Mouse (Mus musculus): Measurements from ENCODE around the gene Pi4k2a. TPM values are rescaled to one million over a fixed set of nuclear protein-coding genes. Genes with fewer than 3 reads are reported as not detected.

Pi4k2a gene
- 38.3 and 40.1 TPM in 2 replicates for polyA plus RNA-seq (2016; fragmentation: Nextera tagmentation; extraction: Ambion mirVana)

DNA sequence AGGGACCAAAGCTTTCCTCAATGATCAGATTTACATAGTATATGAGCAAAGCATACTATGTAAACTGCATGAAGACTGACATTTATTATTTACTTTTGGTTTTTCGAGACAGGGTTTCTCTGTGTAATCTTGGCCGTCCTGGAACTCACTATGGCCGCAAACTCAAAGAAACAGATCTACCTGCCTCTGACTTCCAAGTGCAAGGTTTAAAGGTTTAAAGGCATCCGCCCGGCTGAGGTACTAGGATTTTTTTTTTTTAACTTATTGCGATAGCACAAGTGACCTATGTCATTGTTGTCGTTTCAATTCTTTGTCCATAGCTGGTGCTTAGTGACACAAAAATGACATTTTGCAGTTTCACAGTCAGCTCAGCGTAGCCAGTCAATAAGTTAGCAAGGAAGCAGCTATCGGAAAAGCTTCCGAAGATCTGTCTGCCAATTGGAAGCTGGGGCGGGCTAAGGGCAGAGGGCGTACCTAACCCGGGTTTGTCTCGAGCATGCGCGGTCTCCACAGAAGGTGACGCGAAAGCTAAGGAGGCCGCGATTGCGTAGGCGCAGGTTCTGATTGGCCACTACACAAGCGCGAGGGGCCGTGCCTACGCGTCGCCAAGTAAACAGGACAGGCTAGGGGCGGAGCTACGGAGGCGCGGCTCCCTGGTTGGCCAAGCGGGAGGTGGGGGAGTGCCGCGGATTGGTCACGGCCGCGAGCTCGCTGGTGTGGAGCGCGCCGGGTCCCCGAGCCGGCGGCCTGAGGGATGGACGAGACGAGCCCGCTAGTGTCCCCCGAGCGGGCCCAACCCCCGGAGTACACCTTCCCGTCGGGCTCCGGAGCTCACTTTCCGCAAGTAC lies at the start of gene Pi4k2a:
Gene Pi4k2a, plus strand, starts transcription at position 723 of the 848 bp plus-strand sequence.
- peaks cover 5% of the 10 kb centered on the region; the same call in 1 of the 2 replicates for H3K36me3 ChIP-seq
- peak within 1 kb of the TSS; percentile 95 for H3K9ac ChIP-seq
- WGBS: 2% methylated on average over 55 of the region's 55 CpGs
- peak within 1 kb of the TSS; percentile 79 for H3K4me2 ChIP-seq (replicated peaks)
- no peaks in the 10 kb centered on the region for H3K27me3 ChIP-seq (replicated peaks)
- ATAC-seq (ENCODE audit: low FRiP score, low read depth): peak; percentile 98
- H3K27ac ChIP-seq: peak within 1 kb of the TSS; percentile 91
- H3K9me3 ChIP-seq: no peaks in the 10 kb centered on the region
- peak within 1 kb of the TSS; percentile 96 for H3K4me3 ChIP-seq
- H3K4me1 ChIP-seq: peaks cover 31% of the 10 kb centered on the region

DNA sequence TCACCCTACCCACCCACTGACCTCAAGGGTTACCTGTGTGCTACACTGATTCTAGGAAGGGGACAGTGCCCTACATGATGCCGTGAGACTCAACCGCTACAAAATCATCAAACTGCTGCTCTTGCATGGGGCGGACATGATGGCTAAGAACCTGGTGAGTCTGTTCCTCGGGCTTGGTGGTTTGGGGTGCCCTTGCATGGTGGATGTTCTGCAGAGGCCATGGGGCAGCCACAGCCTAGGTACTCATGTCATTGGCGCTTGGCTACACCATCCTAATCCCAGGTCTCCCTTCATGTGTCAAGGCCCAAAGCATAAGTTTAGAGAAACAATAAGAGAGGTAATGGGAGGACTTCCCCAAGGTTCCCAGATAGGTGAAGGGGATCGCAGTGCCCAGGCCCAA lies 46.3 kb upstream of the Pi4k2a start:
- Histone ChIP-seq H3K27ac (no peak overlapping the region), H3K4me1 (no peaks in the 10 kb centered on the region), H3K9me3 (no peaks in the 10 kb centered on the region), H3K27me3 (replicated peaks) (peaks cover 5% of the 10 kb centered on the region), H3K4me2 (replicated peaks) (no peak overlapping the region), H3K36me3 (no peaks in the 10 kb centered on the region), H3K4me3 (no peak overlapping the region), H3K9ac (no peak overlapping the region)
- 93% methylated on average over 6 of the region's 6 CpGs for WGBS
- no peak for ATAC-seq (ENCODE audit: low FRiP score, low read depth)

DNA sequence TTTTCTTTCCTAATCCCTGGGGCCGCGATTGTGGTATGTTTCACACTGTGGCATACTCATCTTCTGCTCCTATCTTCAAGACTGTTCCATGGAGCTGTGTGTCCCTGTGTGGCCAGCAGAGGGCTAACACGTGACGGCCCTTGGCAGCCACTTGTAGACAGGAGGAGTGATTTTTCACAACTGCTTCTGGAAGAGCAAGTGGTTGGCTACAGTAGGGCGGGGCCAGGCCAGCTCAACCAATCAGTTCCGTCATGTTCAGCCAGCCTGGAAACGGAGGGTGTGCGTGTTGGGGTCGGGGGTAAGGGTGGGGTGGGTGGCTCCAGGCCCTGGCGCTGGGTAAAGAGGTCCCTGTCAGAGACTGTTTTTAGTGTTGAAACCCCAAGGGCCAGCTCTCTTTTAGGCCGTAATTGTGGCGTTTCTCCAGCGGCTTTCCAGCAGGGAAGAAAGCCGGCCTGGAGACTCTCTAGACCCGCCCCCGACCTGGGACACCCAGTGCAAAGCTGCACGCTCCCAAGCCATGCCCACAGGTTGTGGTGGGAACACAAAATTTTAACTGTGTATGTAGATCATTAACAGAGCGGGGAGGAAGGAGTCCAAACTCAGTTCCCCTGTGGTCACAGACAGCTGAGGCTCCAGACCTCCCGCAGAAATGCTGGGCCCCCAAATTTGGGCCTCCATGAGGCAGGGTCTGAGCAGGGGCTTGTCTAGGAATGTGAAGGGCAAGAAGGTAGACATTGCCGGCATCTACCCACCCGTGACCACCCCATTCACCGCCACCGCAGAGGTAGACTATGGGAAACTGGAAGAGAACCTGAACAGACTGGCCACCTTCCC lies 44.8 kb upstream of the Pi4k2a start, which contains the start of gene Hoga1:
Gene Hoga1, plus strand, starts transcription at position 342 of the 834 bp plus-strand sequence.
- 24% methylated on average over 23 of the region's 23 CpGs for WGBS
- no peaks in the 10 kb centered on the region for H3K9me3 ChIP-seq
- H3K27ac ChIP-seq: no peak within 1 kb of the TSS
- H3K9ac ChIP-seq: no peak within 1 kb of the TSS
- ATAC-seq (ENCODE audit: low FRiP score, low read depth): peak; percentile 76
- no peaks in the 10 kb centered on the region for H3K36me3 ChIP-seq
- H3K27me3 ChIP-seq (replicated peaks): peaks cover 2% of the 10 kb centered on the region; the same call in 1 of the 2 replicates
- peak within 1 kb of the TSS; percentile 24 for H3K4me3 ChIP-seq
- H3K4me2 ChIP-seq (replicated peaks): peak within 1 kb of the TSS; percentile 54
- no peaks in the 10 kb centered on the region for H3K4me1 ChIP-seq

DNA sequence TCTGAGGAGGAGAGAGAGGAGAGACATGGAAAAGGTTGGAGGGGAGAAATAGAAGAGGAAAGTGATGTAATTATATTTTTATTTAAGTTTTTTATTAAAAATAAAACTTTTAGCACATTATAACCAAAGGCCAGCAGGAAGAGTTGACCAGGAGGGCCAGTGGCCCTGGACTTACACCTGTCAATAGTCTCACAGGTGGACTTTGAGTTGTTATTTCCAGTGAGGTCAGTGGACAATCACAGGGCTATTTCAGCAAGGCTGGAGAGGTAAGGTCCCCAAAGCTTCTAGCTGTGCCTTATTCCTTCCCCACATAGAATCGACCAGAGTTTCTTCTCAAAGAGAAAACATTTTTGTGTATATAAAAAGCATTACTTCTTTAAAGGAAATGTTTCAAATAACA lies 40.0 kb upstream of the Pi4k2a start:
- no peak for ATAC-seq (ENCODE audit: low FRiP score, low read depth)

DNA sequence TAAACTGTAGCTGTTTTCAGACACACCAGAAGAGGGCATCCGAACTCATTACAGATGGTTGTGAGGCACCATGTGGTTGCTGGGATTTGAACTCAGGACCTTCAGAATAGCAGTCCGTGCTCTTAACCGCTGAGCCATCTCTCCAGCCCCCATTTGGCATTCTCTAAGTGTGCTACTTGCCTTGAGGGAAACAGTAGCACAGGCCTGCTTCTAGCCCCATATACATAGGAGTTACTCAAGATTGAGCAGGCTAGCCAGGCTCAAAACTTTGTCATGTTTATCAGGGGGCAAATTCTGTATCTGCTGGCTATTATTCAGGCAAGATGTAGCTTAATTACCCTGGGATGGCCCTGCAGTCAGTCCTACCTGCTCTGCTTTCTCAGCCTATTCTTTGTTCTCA lies 38.9 kb upstream of the Pi4k2a start:
- H3K4me2 ChIP-seq (replicated peaks): no peak overlapping the region
- H3K4me3 ChIP-seq: no peak overlapping the region
- WGBS: 84% methylated on average over 3 of the region's 3 CpGs
- H3K9ac ChIP-seq: no peak overlapping the region
- H3K27ac ChIP-seq: no peak overlapping the region
- no peaks in the 10 kb centered on the region for H3K27me3 ChIP-seq (replicated peaks)
- no peaks in the 10 kb centered on the region for H3K36me3 ChIP-seq
- no peaks in the 10 kb centered on the region for H3K4me1 ChIP-seq
- H3K9me3 ChIP-seq: no peaks in the 10 kb centered on the region
- no peak for ATAC-seq (ENCODE audit: low FRiP score, low read depth)

More for the DNA sequence above, 40.0 kb upstream of the Pi4k2a start:
- Histone ChIP-seq H3K36me3 (no peaks in the 10 kb centered on the region), H3K4me1 (no peaks in the 10 kb centered on the region), H3K4me3 (no peak overlapping the region), H3K9me3 (no peaks in the 10 kb centered on the region), H3K4me2 (replicated peaks) (no peak overlapping the region), H3K27me3 (replicated peaks) (no peaks in the 10 kb centered on the region), H3K9ac (no peak overlapping the region), H3K27ac (no peak overlapping the region)
- 82% methylated on average over 1 of the region's 1 CpGs for WGBS

DNA sequence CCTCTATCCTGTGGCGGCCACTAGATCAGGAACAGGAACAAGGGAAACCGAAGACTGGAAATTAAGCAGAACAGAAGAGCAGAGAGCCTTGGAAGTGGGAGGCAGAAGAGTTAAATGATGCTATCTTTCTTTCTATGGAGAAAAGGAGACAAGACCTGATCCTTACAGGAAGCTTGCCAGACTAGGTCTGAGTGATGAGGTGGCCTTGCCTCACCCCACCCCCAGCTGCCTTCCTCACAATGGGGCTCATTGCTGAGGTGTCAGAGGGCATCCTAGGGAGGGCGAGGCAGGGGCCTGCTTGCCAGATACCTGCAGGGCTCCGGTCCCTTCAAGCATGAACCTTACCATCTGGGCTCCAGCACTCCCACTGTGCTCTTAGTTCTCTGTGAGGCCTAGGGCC lies 38.3 kb upstream of the Pi4k2a start, which contains the start of gene 4933411K16Rik:
Gene 4933411K16Rik, plus strand, starts transcription at position 301 of the 400 bp plus-strand sequence.
- ATAC-seq (ENCODE audit: low FRiP score, low read depth): no peak
- H3K4me1 ChIP-seq: no peaks in the 10 kb centered on the region
- H3K9ac ChIP-seq: no peak within 1 kb of the TSS
- no peak within 1 kb of the TSS for H3K27ac ChIP-seq
- H3K4me2 ChIP-seq (replicated peaks): no peak within 1 kb of the TSS
- 78% methylated on average over 4 of the region's 4 CpGs for WGBS
- H3K9me3 ChIP-seq: no peaks in the 10 kb centered on the region
- H3K36me3 ChIP-seq: no peaks in the 10 kb centered on the region
- H3K4me3 ChIP-seq: no peak within 1 kb of the TSS
- no peaks in the 10 kb centered on the region for H3K27me3 ChIP-seq (replicated peaks)

DNA sequence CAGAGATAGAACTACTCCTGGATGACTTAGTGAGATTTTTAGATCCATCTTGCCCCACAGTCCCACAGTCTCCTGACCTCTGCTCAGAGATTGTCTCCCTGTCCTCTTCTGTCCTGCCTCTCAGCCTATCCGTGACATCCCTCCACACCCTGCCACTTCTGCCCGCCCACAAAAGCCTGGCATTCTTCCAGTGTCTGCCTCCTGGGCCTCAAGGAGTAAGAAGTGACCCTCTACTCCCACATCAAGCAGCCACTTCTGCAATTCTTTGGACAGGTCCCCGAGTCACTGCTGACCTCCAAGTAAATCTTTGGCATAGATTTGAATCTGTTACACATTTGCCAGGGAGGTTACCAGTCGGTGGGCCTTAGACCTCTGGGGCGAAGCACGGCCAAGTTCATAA lies 36.0 kb upstream of the Pi4k2a start:
- 87% methylated on average over 6 of the region's 6 CpGs for WGBS
- no peaks in the 10 kb centered on the region for H3K27me3 ChIP-seq (replicated peaks)
- H3K4me3 ChIP-seq: no peak overlapping the region
- H3K4me2 ChIP-seq (replicated peaks): no peak overlapping the region
- no peak overlapping the region for H3K27ac ChIP-seq
- H3K4me1 ChIP-seq: no peaks in the 10 kb centered on the region
- no peak overlapping the region for H3K9ac ChIP-seq
- no peaks in the 10 kb centered on the region for H3K36me3 ChIP-seq
- ATAC-seq (ENCODE audit: low FRiP score, low read depth): no peak
- no peaks in the 10 kb centered on the region for H3K9me3 ChIP-seq

DNA sequence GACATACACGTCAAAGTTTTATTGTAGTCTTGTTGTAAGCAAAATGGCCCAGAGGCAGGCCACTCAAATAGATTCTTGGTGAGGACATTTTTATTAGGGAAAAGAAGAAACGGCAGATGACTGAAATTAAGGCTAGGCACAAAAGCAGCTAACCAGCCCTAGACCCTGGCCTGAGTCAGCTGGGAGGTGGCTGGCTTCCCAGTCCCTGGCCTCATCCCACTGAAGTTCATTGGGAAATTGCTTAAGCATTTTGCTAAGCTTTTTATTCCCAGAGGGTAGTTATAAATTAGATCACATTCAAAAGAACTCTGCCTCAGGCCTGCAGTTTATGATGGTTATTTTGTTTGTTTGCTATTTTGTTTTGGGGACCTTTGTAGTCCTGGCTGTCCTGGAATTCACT lies 34.4 kb upstream of the Pi4k2a start:
- whole genome bisulfite sequencing: 71% methylated on average over 2 of the region's 2 CpGs
- Histone ChIP-seq H3K9ac (no peak overlapping the region), H3K27me3 (replicated peaks) (no peaks in the 10 kb centered on the region), H3K27ac (no peak overlapping the region), H3K36me3 (no peaks in the 10 kb centered on the region), H3K9me3 (no peaks in the 10 kb centered on the region), H3K4me1 (no peaks in the 10 kb centered on the region), H3K4me2 (replicated peaks) (no peak overlapping the region), H3K4me3 (no peak overlapping the region)
- ATAC-seq (ENCODE audit: low FRiP score, low read depth): no peak

DNA sequence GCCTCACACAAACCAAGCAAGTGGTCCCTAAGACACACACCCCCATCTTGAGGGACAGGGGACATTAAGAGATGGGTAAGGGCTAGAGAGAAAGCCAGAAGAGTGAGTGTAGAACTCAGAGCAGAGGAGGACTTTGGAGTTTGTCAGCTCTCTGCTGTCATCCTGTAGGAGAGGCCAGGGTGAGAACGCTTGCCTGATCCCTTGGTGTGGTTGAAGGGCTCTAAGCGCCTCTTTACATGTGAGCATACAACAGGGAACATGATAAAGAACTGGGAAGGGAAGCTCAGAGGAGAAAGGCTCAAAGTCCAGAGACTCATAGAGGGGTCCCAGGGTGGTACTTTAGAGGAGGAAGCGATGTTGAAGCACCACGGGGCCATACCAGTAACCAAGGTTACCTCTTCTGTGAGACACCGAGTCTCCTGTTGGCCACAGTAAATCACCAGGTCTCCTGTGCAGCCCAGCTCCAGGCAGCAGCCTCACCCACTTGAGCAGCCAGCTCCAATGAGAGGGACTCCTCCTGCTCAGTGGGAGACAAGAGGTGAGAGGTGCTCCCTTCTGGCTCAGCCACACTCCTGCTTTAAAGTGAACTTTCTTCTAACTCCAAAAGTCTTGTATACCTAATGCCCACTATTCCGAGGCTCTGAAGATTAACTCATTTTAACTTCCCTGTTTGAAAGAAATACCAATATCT lies 33.4 kb upstream of the Pi4k2a start:
- Histone ChIP-seq H3K4me1 (no peaks in the 10 kb centered on the region), H3K9me3 (no peaks in the 10 kb centered on the region), H3K4me2 (replicated peaks) (no peak overlapping the region), H3K9ac (no peak overlapping the region), H3K4me3 (no peak overlapping the region), H3K27ac (no peak overlapping the region), H3K27me3 (replicated peaks) (no peaks in the 10 kb centered on the region), H3K36me3 (no peaks in the 10 kb centered on the region)
- WGBS: 83% methylated on average over 6 of the region's 6 CpGs
- no peak for ATAC-seq (ENCODE audit: low FRiP score, low read depth)

DNA sequence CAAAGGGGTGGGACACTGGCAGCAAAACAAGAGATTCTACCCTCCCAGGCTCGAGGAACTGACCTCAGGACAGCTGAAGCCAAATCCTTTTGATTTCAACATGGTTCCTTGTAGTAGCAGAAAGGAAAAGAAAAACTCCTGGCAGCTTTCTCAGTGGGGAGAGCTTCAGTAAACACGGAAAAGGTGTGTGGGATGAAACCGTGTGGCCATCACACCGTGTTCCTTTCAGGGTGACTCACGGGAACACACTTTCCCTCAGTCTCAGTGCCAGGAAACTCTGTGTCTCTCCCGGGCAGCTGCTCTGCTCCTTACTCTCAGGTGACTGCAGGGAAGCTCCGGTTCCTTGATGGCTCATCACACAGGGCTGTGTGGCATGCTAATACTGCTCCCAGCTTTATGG lies 31.8 kb upstream of the Pi4k2a start:
- no peaks in the 10 kb centered on the region for H3K27me3 ChIP-seq (replicated peaks)
- H3K9ac ChIP-seq: no peak overlapping the region
- no peak overlapping the region for H3K4me3 ChIP-seq
- no peaks in the 10 kb centered on the region for H3K4me1 ChIP-seq
- ATAC-seq (ENCODE audit: low FRiP score, low read depth): no peak
- no peaks in the 10 kb centered on the region for H3K36me3 ChIP-seq
- no peaks in the 10 kb centered on the region for H3K9me3 ChIP-seq
- no peak overlapping the region for H3K27ac ChIP-seq
- H3K4me2 ChIP-seq (replicated peaks): no peak overlapping the region
- 77% methylated on average over 7 of the region's 7 CpGs for WGBS

DNA sequence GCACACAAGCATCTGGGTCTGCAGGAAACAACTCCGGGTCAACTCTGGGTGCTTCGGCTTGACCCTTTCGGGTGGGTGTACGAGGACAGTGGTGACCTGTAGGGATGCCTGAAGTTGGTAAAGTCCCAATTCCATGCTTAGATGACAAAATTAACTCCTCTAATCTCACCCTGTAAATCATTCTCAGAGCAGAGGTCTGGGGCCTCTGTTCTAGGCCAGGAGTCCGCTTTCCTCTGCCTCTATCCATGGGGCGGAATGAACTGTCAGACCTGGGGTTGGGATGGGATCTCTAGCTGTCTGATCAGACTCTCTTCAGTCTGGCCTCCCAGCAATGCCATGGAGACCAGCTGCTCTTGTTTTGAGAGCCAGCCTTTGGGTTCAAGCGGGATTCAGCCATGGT lies 28.8 kb upstream of the Pi4k2a start:
- no peak overlapping the region for H3K9ac ChIP-seq

More for the DNA sequence above, 28.8 kb upstream of the Pi4k2a start:
- H3K36me3 ChIP-seq: no peaks in the 10 kb centered on the region
- no peak for ATAC-seq (ENCODE audit: low FRiP score, low read depth)
- H3K9me3 ChIP-seq: no peaks in the 10 kb centered on the region
- H3K27ac ChIP-seq: no peak overlapping the region
- H3K27me3 ChIP-seq (replicated peaks): no peaks in the 10 kb centered on the region
- no peak overlapping the region for H3K4me2 ChIP-seq (replicated peaks)
- H3K4me1 ChIP-seq: no peaks in the 10 kb centered on the region
- H3K4me3 ChIP-seq: no peak overlapping the region
- WGBS: 91% methylated on average over 7 of the region's 7 CpGs

Data from neural tube, embryonic 12.5 days (tissue).